Mouse (Mus musculus) ES-Bruce4 (cell line): ENCODE data around the gene Gm10644.

Experiments used
- CTCF ChIP-seq: IDR thresholded peaks from one replicate; pipeline ENCODE4 v1.8.1; 2011; ENCODE audit warnings: low read depth, low read length
- POLR2A ChIP-seq: IDR thresholded peaks from one replicate; pipeline ENCODE4 v1.8.1; 2011; ENCODE audit warnings: low read length; ENCODE audit not compliant: insufficient read depth

DNA sequence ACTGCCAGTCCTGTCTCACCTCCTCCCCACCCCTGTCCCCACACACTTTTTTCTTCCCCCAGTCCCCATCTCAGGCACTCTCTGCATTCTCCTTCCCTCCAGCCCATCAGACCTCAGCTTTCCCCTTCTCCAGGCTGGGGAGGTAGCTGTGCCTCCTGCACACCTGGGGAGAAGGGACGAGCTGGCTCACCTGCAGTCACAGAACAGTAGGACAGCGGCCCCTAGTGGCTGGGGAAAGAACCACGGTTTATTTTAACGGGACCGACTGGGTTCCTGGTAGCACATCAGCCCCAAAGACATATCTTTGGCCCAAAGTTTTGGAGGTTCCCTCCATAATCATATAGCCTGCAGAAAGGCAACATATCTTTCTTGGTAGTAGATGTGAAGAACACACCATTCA is 61.1 kb downstream of the Gm10644 start:
- TF ChIP-seq POLR2A: no peak
- peak; percentile 98 for TF ChIP-seq CTCF
